Mouse (Mus musculus) intestine, embryonic 16.5 days (tissue): ENCODE measurements around the gene Ccdc57. TPM values are rescaled to one million over a fixed set of nuclear protein-coding genes. Genes with fewer than 3 reads are reported as not detected.

ENCODE experiments used
- ATAC-seq: fragments of 200-750 bp; cut with Nextera tagmentation; 2 replicates; pipeline ENCODE4 v1.8.0; 2017; ENCODE audit warnings: moderate TSS enrichment, moderate library complexity
- H3K27ac ChIP-seq: fragments of 300-500 bp; sonication (generic); 2 replicates; pipeline ENCODE4 v1.5.1; 2014; ENCODE audit warnings: mild to moderate bottlenecking, low read length
- H3K27me3 ChIP-seq: fragments of 300-500 bp; sonication (generic); replicated peaks from 2 replicates; pipeline ENCODE4 v1.6.1; 2014; ENCODE audit warnings: low read length, control low read depth, mixed read lengths; ENCODE audit not compliant: control insufficient read depth, insufficient read depth
- H3K36me3 ChIP-seq: fragments of 300-500 bp; sonication (generic); 2 replicates; pipeline ENCODE4 v1.6.1; 2014; ENCODE audit warnings: low read length, control low read depth; ENCODE audit not compliant: control insufficient read depth, insufficient read depth
- H3K4me1 ChIP-seq: fragments of 300-500 bp; sonication (generic); 2 replicates; pipeline ENCODE4 v1.6.1; 2014; ENCODE audit warnings: low read length, control low read depth, mixed read lengths; ENCODE audit not compliant: control insufficient read depth, insufficient read depth
- H3K4me2 ChIP-seq: fragments of 300-500 bp; sonication (generic); 2 replicates; pipeline ENCODE4 v1.6.1; 2014; ENCODE audit warnings: low read depth, low read length, control low read depth
- H3K4me3 ChIP-seq: fragments of 300-500 bp; sonication (generic); 2 replicates; pipeline ENCODE4 v1.5.1; 2014; ENCODE audit warnings: mild to moderate bottlenecking, low read length
- H3K9ac ChIP-seq: fragments of 300-500 bp; sonication (generic); 2 replicates; pipeline ENCODE4 v1.6.1; 2014; ENCODE audit warnings: low read depth, low read length
- H3K9me3 ChIP-seq: fragments of 300-500 bp; sonication (generic); 2 replicates; pipeline ENCODE4 v1.6.1; 2016; ENCODE audit warnings: low read length, control low read depth; ENCODE audit not compliant: control insufficient read depth
- WGBS: fragments of 180-500 bp; shearing (Covaris S2); extraction: QIAGEN DNeasy Blood & Tissue Kit; methylation state at CpG from one replicate; pipeline ENCODE4 v1.1.7; 2014; 5-methylcytosine and 5-hydroxymethylcytosine counted together
- polyA plus RNA-seq: library from polyadenylated mRNA; unstranded; fragments of >200 nt; fragmentation: Nextera tagmentation; extraction: Ambion mirVana; gene quantifications from 2 replicates; pipeline ENCODE4 v1.2.1, GENCODE M21; 2015

Ccdc57 gene
- polyA plus RNA-seq, 1 experiment from 2014 or later, result 4.3 TPM

DNA sequence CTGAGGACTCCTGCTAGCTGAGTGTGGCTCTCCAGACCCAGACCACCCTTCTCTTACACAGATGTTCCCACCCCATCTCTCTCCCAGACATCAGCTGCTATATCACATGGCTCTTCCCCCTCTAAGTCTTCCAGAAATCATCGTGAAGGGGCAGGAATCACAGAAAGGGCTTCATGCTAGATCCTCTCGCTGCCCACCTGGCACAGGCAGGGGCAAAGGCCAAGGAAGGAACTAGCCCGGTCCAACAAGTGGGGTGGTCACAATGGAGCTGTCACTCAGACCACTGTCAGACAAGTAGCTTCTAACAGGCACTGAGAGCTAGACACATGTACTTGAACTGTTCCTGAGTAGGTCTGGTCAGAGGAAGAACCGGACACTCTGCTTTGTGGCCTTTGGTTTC is 104.3 kb downstream of the Ccdc57 start:
- Histone ChIP-seq H3K27ac (no peak overlapping the region), H3K4me1 (peaks cover 12% of the 10 kb centered on the region), H3K9me3 (no peaks in the 10 kb centered on the region), H3K4me2 (no peak overlapping the region), H3K9ac (no peak overlapping the region), H3K27me3 (no peaks in the 10 kb centered on the region), H3K36me3 (no peaks in the 10 kb centered on the region), H3K4me3 (no peak overlapping the region)
- ATAC-seq, result no peak
- WGBS, result 72% methylated on average over 4 of the region's 4 CpGs

DNA sequence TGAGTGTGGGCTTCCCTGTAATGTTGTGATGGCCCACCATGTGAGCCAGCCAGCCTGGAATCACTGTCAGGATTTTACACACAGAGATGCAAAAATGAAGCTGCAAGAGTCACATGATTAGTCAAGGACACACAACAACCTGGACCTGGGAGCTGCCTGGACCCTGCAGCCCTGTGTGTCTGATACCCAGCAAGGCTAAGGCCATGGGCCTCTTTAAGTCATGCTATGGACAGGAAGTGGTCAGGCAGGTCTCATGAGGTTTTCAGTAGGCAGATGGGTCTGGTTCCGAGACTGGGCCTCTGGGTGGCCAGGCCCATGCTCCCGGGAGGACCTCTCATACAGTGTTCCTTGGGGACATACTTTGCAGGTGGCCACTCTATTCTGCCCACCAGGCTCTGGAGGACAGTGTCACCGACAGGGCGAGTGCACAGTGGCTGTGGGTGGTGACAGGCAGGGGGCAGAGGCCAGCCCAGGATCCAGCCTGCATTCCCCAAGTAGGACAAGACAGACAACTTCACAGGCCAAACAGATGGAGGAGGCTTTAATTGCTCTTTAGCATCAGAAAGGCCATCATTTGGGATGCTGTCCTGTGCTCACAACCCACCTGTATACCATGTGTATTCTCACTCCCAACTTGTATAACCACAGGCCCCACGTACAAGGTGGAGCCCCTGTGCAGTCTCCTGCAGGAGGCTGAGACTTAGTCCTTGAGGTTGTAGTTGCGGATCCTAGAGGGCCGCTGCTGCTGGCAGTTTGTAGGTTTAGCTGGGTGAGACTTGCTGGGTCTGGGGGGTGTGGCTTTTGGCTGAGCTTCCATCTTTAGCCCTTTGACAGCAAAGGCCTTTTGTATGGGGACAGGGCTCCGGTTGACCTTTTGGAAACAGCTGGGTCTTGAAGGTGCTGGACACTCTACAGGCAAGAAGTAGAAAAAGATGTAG is 106.4 kb downstream of the Ccdc57 start:
- H3K4me3 ChIP-seq, result no peak overlapping the region
- H3K9ac ChIP-seq, result 0 out of 2 replicates have a peak overlapping the region, but pooled peaks have one; percentile 8
- no peak overlapping the region for H3K27ac ChIP-seq
- H3K36me3 ChIP-seq, result 0 out of 2 replicates have a peak, but pooled peaks cover 3% of the 10 kb centered on the region
- 87% methylated on average over 8 of the region's 8 CpGs for WGBS
- peaks cover 28% of the 10 kb centered on the region for H3K4me1 ChIP-seq
- no peaks in the 10 kb centered on the region for H3K9me3 ChIP-seq
- ATAC-seq, result no peak
- no peak overlapping the region for H3K4me2 ChIP-seq
- H3K27me3 ChIP-seq, result no peaks in the 10 kb centered on the region

DNA sequence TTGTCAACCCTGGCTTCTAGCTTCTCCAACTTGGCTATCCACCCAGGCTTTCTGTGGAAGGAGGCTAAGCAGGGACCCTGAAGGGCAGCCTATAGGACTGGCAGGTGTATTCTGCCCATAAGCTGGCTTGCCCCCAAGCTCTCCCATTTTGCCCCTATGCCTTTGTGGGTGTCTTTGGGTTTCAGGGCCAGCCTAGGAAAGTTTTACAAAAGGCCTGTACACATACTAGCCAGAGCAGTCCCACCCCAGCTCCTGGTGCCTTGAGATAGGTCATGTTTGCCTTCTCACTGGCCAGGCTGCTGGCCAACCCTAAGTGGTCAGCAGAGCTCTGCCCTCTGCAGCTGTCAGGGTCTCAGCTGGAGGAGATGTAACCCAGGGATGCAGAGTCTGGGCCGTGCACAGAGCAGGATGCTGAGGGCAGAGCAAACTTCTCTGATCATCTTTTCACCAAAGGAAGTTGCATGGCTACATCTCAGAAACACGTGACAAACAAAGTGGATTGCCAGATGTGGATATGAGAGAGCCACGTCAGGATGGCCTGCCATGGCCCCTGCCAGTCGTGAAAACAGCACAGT is 107.3 kb downstream of the Ccdc57 start:
- H3K27me3 ChIP-seq, result no peaks in the 10 kb centered on the region
- peak overlapping the region; percentile 96 for H3K27ac ChIP-seq
- WGBS, result 40% methylated on average over 4 of the region's 4 CpGs
- no peak for ATAC-seq
- H3K9ac ChIP-seq, result peak overlapping the region; percentile 96
- H3K4me2 ChIP-seq, result peak overlapping the region; percentile 79
- peak overlapping the region; percentile 78; the same call in 1 of the 2 replicates for H3K4me3 ChIP-seq
- H3K4me1 ChIP-seq, result peaks cover 33% of the 10 kb centered on the region
- no peaks in the 10 kb centered on the region for H3K9me3 ChIP-seq
- H3K36me3 ChIP-seq, result peaks cover 11% of the 10 kb centered on the region

DNA sequence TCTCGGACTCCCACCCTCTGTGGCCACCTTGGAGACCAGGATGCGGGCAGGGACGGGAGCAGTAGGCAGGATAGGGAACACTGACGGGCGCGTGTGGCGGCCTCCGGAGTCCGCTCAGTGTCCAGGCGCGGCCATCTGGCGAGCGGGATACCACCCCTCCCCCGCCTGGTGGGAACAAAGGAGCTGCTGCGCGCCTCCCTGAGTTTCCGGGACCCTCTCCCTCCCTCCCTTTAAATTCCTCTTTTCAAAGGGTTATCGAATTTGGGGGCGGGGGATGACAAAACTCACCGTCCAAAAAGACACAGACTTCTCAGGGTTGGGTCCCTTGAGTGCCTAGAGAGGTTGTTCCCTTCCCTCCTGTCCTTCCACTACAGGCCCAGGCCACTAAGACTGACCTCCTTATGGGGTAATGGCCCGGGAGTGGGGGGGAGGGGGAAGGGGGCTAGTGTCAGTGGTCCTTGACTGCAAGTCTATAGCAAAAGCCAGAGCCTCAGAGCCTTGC is 107.8 kb downstream of the Ccdc57 start:
- peak overlapping the region; percentile 78 for H3K4me3 ChIP-seq
- ATAC-seq, result peak; percentile 51
- peaks cover 33% of the 10 kb centered on the region for H3K4me1 ChIP-seq
- peaks cover 16% of the 10 kb centered on the region for H3K36me3 ChIP-seq
- no peaks in the 10 kb centered on the region for H3K27me3 ChIP-seq
- WGBS, result 0% methylated on average over 21 of the region's 21 CpGs
- H3K9me3 ChIP-seq, result no peaks in the 10 kb centered on the region
- peak overlapping the region; percentile 79 for H3K4me2 ChIP-seq
- H3K27ac ChIP-seq, result peak overlapping the region; percentile 96
- peak overlapping the region; percentile 96 for H3K9ac ChIP-seq

DNA sequence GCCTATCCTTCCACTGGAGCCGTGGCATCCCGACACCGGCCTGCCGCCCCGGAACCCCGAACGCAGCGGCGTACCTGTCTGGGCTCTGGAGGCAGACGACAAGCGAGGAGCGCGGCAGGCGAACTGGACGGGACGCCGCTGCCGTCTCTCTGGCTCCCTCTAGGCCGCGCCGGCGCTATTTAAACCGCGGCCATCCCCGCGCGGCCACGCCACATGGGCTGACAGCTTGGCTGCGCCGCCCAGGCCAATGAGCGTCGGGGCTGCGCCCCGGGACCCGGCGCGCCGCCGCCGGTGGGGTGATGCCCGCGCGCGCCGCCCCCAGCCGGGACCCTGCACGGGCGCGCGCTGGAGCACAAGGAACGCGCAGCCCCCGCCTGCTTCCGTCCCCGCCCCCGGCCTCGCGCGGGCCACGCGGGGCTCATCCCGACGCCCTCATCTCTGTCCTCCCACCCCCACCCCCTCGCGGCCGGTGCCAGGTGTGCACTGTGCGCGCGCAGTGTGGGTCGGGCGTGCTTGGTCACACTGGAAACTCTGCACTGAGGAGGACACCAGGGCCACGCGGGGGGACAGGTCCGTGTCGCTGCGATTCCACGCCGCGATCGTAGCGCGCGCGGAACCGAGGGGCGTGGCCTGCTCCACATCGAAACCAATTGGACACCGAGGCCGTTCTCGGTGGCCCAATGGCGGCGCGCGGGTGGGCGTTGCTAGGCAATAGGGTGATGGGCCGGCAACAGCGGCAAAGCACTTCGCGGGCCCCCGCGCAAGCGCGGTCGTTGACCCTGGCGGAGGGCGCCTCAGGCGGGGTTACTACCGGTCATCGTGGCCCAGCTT is 108.5 kb downstream of the Ccdc57 start, which contains the start of gene Fasn:
Gene Fasn, minus strand, starts transcription at position 592 of the 831 bp plus-strand sequence.
- Histone ChIP-seq H3K36me3 (peaks cover 23% of the 10 kb centered on the region), H3K27ac (peak within 1 kb of the TSS; percentile 96), H3K4me3 (peak within 1 kb of the TSS; percentile 78), H3K9ac (peak within 1 kb of the TSS; percentile 96), H3K9me3 (no peaks in the 10 kb centered on the region), H3K4me1 (peaks cover 33% of the 10 kb centered on the region), H3K27me3 (no peaks in the 10 kb centered on the region), H3K4me2 (peak within 1 kb of the TSS; percentile 79)
- ATAC-seq, result peak; percentile 92
- WGBS, result under 1% methylated on average over 105 of the region's 109 CpGs

DNA sequence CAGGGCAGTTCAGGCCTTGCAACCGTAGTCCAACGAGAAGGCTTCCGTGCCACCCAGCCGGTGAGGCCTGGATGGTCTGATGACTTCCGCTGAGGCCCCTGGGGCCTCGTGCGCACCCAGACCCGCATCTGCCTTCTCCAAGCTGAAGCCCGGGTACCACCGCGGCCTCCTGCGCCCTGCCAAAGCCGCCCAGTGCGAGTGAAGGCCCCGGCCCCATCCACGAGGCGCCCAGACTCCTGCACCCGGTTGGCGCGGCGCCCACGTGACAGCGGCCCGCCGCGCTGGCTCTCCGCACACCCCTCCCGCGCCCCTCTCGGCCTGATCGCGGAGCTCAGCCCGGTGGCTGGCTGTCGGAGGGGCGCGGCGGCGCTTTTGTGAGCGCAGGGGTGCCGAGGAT is 109.1 kb downstream of the Ccdc57 start:
- peak; percentile 54 for ATAC-seq
- WGBS, result 0% methylated on average over 39 of the region's 40 CpGs
- peak overlapping the region; percentile 96 for H3K27ac ChIP-seq
- H3K4me2 ChIP-seq, result peak overlapping the region; percentile 79
- H3K9ac ChIP-seq, result peak overlapping the region; percentile 96
- peaks cover 29% of the 10 kb centered on the region for H3K36me3 ChIP-seq
- H3K4me1 ChIP-seq, result peaks cover 33% of the 10 kb centered on the region
- H3K27me3 ChIP-seq, result no peaks in the 10 kb centered on the region
- peak overlapping the region; percentile 78 for H3K4me3 ChIP-seq
- H3K9me3 ChIP-seq, result no peaks in the 10 kb centered on the region

DNA sequence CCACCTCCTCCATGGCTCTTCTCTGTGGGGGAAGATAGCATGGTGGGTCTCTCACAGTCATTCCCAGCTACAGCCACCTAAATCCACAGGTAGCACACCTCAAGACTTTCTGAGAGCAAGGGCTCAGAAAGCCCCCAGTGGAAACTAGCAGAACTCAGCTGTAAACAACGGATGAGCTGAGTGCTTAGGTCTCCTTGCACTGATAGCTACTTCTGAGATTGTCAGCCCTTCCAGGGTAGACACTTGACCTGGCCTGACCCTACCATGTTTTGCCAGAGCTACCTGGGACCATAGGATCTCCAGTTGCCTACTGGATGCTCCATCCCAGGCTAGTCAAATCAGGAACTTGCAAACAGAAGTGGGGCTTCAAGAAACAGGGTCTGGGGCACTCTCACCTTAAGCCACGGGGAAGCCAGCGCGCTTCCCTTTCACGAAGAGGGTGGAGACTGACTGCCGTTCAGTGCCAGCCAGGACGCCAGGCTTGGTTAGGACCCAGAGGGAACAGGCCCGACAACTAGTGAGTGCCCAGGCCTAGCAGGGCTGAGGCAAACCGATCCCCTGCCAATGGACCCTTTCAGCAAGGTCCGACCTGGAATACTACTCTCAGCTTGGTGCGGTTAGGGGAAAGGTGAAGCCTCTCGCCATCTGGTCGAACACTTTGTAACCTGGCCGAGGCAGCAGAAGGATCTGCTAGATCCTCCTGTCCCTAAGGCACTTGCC is 109.7 kb downstream of the Ccdc57 start:
- Histone ChIP-seq H3K4me1 (peaks cover 33% of the 10 kb centered on the region), H3K27ac (peak overlapping the region; percentile 96), H3K27me3 (no peaks in the 10 kb centered on the region), H3K4me2 (peak overlapping the region; percentile 79), H3K9me3 (no peaks in the 10 kb centered on the region), H3K4me3 (peak overlapping the region; percentile 78), H3K36me3 (peaks cover 34% of the 10 kb centered on the region), H3K9ac (peak overlapping the region; percentile 96)
- WGBS, result under 1% methylated on average over 14 of the region's 14 CpGs
- ATAC-seq, result no peak

DNA sequence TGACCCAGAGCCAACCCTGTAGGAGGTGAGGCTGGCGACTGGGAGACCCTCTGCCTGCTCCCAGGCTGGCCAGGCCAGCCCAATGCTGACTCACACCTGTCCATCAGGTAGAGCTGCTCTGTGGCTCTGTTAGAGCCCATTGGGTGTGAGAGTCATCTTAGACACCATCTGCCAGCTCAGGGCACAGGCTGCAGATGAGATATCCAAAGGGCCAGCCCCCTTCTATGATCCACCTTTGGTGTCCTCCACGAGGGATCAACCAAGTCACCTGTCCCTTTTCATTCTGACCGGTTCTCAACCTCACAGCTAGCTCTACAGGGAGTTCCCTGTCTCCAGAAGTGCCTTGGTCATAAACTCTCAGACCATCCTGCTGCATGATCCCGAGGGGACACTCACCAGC is 110.4 kb downstream of the Ccdc57 start:
- Histone ChIP-seq H3K36me3 (peaks cover 40% of the 10 kb centered on the region), H3K9me3 (no peaks in the 10 kb centered on the region), H3K4me2 (peak overlapping the region; percentile 79), H3K4me1 (peaks cover 33% of the 10 kb centered on the region), H3K27me3 (no peaks in the 10 kb centered on the region), H3K4me3 (peak overlapping the region; percentile 78), H3K9ac (peak overlapping the region; percentile 96), H3K27ac (no peak overlapping the region; the same call in 1 of the 2 replicates)
- ATAC-seq, result no peak
- WGBS, result 33% methylated on average over 4 of the region's 4 CpGs
